Mouse (Mus musculus) myocyte (in vitro differentiated cells): Measurements from ENCODE around the gene Ptpn3. TPM values are rescaled to one million over a fixed set of nuclear protein-coding genes. Genes with fewer than 3 reads are reported as not detected.

Experiments
- H3K27me3 ChIP-seq: one replicate; pipeline ENCODE4 v1.6.1; 2011; ENCODE audit not compliant: control insufficient read depth, insufficient read depth, insufficient read length
- H3K36me3 ChIP-seq: one replicate; pipeline ENCODE4 v1.6.1; 2011; ENCODE audit not compliant: control insufficient read depth, insufficient read depth
- H3K4me2 ChIP-seq: one replicate; pipeline ENCODE4 v1.6.1; 2011; ENCODE audit warnings: low read depth, control low read depth
- H3K4me3 ChIP-seq: one replicate; pipeline ENCODE4 v1.5.1; 2011; ENCODE audit warnings: mild to moderate bottlenecking, control low read depth, moderate library complexity
- H3K79me2 ChIP-seq: one replicate; pipeline ENCODE4 v1.6.1; 2011; ENCODE audit not compliant: control insufficient read depth, insufficient read depth
- H3ac ChIP-seq: one replicate; pipeline ENCODE4 v1.6.1; 2011; ENCODE audit not compliant: control insufficient read depth, insufficient read length
- CEBPB ChIP-seq: IDR thresholded peaks from 2 replicates; pipeline ENCODE4 v1.6.1; 2011; ENCODE audit warnings: mild to moderate bottlenecking, moderate library complexity; ENCODE audit not compliant: poor library complexity, insufficient read depth, severe bottlenecking
- E2F4 ChIP-seq: IDR thresholded peaks from one replicate; pipeline ENCODE4 v1.6.1; 2011; ENCODE audit warnings: mild to moderate bottlenecking, control low read depth, moderate library complexity; ENCODE audit not compliant: insufficient read depth
- POLR2A ChIP-seq: IDR thresholded peaks from one replicate; pipeline ENCODE4 v1.6.1; 2011; ENCODE audit warnings: low read depth, mild to moderate bottlenecking, control low read depth, moderate library complexity; ENCODE audit not compliant: insufficient read length
- TCF12 ChIP-seq: IDR thresholded peaks from one replicate; pipeline ENCODE4 v1.6.1; 2011; ENCODE audit warnings: mild to moderate bottlenecking, control low read depth; ENCODE audit not compliant: poor library complexity, insufficient read depth, severe bottlenecking
- polyA plus RNA-seq: library from polyadenylated mRNA; unstranded; fragments of >200 nt; fragmentation: generic; extraction: Trizol; gene quantifications from one replicate; pipeline ENCODE4 v1.2.1, GENCODE M21; 2012; ENCODE audit warnings: missing spikeins

Gene Ptpn3
- polyA plus RNA-seq, 1 experiment: 3.1 TPM

- H3K79me2 ChIP-seq: no peaks in the 10 kb centered on the region
- TF ChIP-seq TCF12 (no peak), POLR2A (no peak), CEBPB (no peak), E2F4 (no peak)
- no peaks in the 10 kb centered on the region for H3K36me3 ChIP-seq
- peaks cover 15% of the 10 kb centered on the region for H3K27me3 ChIP-seq
- no peak overlapping the region for H3K4me3 ChIP-seq
- no peak overlapping the region for H3ac ChIP-seq
- H3K4me2 ChIP-seq: no peak overlapping the region
These were observed 160.5 kb downstream of the Ptpn3 start for GRCm38 (mm10) chr4:57140992-57141717.

Other genes with a start within 250 kb of the Ptpn3 start
- 0.31 TPM for gene Epb41l4b, start 158.4 kb downstream of the Ptpn3 start, polyA plus RNA-seq
- 5.2 TPM for gene Palm2, start 132.4 kb upstream of the Ptpn3 start, polyA plus RNA-seq